Mouse (Mus musculus): Measurements from ENCODE around the gene Map3k15. TPM values are rescaled to one million over a fixed set of nuclear protein-coding genes. Genes with fewer than 3 reads are reported as not detected.

The Map3k15 gene
- polyA plus RNA-seq (2015; fragmentation: Nextera tagmentation; extraction: Ambion mirVana), result 0.49 and 0.58 TPM in 2 replicates

GRCm38 (mm10) chrX:159988002-159988960 lies at the start of gene Map3k15:
TSS of gene Map3k15 (plus strand) at chrX:159988433.
- no peaks in the 10 kb centered on the region for H3K9me3 ChIP-seq (replicated peaks; ENCODE audit: control insufficient read depth, low read length)
- peak; percentile 66; the same call in 1 of the 2 replicates for ATAC-seq (ENCODE audit: insufficient read depth, low FRiP score)
- peak within 1 kb of the TSS; percentile 82 for H3K4me2 ChIP-seq (ENCODE audit: low read depth, low read length)
- peak within 1 kb of the TSS; percentile 52 for H3K4me3 ChIP-seq (replicated peaks; ENCODE audit: low read length)
- WGBS, result 18% methylated on average over 32 of the region's 108 CpGs
- H3K27me3 ChIP-seq (ENCODE audit: control insufficient read depth, insufficient read depth, low read length), result peaks cover 16% of the 10 kb centered on the region; the same call in 1 of the 2 replicates
- H3K4me1 ChIP-seq (ENCODE audit: control insufficient read depth, insufficient read depth, low read length), result no peaks in the 10 kb centered on the region
- no peak within 1 kb of the TSS for H3K27ac ChIP-seq (ENCODE audit: low read length)
- peak within 1 kb of the TSS; percentile 65 for H3K9ac ChIP-seq (ENCODE audit: low read length)
- H3K36me3 ChIP-seq (ENCODE audit: control insufficient read depth, insufficient read depth, low read length), result no peaks in the 10 kb centered on the region

- 78% methylated on average over 2 of the region's 2 CpGs for WGBS
- no peak overlapping the region for H3K27ac ChIP-seq (ENCODE audit: low read length)
- no peaks in the 10 kb centered on the region for H3K9me3 ChIP-seq (replicated peaks; ENCODE audit: control insufficient read depth, low read length)
- no peak overlapping the region for H3K9ac ChIP-seq (ENCODE audit: low read length)
- H3K4me3 ChIP-seq (replicated peaks; ENCODE audit: low read length), result no peak overlapping the region
- no peaks in the 10 kb centered on the region for H3K4me1 ChIP-seq (ENCODE audit: control insufficient read depth, insufficient read depth, low read length)
- no peaks in the 10 kb centered on the region for H3K36me3 ChIP-seq (ENCODE audit: control insufficient read depth, insufficient read depth, low read length)
- ATAC-seq (ENCODE audit: insufficient read depth, low FRiP score), result no peak
- H3K27me3 ChIP-seq (ENCODE audit: control insufficient read depth, insufficient read depth, low read length), result no peaks in the 10 kb centered on the region
- H3K4me2 ChIP-seq (ENCODE audit: low read depth, low read length), result no peak overlapping the region
Measured at GRCm38 (mm10) chrX:159942569-159942968, 45.7 kb upstream of the Map3k15 start.

GRCm38 (mm10) chrX:159943586-159943985 lies 44.6 kb upstream of the Map3k15 start:
- no peak overlapping the region for H3K4me2 ChIP-seq (ENCODE audit: low read depth, low read length)
- no peak for ATAC-seq (ENCODE audit: insufficient read depth, low FRiP score)
- no peaks in the 10 kb centered on the region for H3K27me3 ChIP-seq (ENCODE audit: control insufficient read depth, insufficient read depth, low read length)
- H3K9ac ChIP-seq (ENCODE audit: low read length), result no peak overlapping the region
- no peak overlapping the region for H3K4me3 ChIP-seq (replicated peaks; ENCODE audit: low read length)
- no peaks in the 10 kb centered on the region for H3K36me3 ChIP-seq (ENCODE audit: control insufficient read depth, insufficient read depth, low read length)
- no peaks in the 10 kb centered on the region for H3K9me3 ChIP-seq (replicated peaks; ENCODE audit: control insufficient read depth, low read length)
- no peaks in the 10 kb centered on the region for H3K4me1 ChIP-seq (ENCODE audit: control insufficient read depth, insufficient read depth, low read length)
- 69% methylated on average over 1 of the region's 1 CpGs for WGBS
- no peak overlapping the region for H3K27ac ChIP-seq (ENCODE audit: low read length)

GRCm38 (mm10) chrX:159953546-159954429 lies 34.4 kb upstream of the Map3k15 start:
- ATAC-seq (ENCODE audit: insufficient read depth, low FRiP score), result no peak
- WGBS, result 72% methylated on average over 7 of the region's 7 CpGs
- peaks cover 4% of the 10 kb centered on the region; the same call in 1 of the 2 replicates for H3K27me3 ChIP-seq (ENCODE audit: control insufficient read depth, insufficient read depth, low read length)

GRCm38 (mm10) chrX:159954430-159954779 lies 33.8 kb upstream of the Map3k15 start:
- Histone ChIP-seq H3K27ac (ENCODE audit: low read length) (no peak overlapping the region), H3K9ac (ENCODE audit: low read length) (no peak overlapping the region), H3K4me3 (replicated peaks; ENCODE audit: low read length) (no peak overlapping the region), H3K36me3 (ENCODE audit: control insufficient read depth, insufficient read depth, low read length) (no peaks in the 10 kb centered on the region), H3K27me3 (ENCODE audit: control insufficient read depth, insufficient read depth, low read length) (peaks cover 4% of the 10 kb centered on the region; the same call in 1 of the 2 replicates), H3K4me2 (ENCODE audit: low read depth, low read length) (no peak overlapping the region), H3K4me1 (ENCODE audit: control insufficient read depth, insufficient read depth, low read length) (no peaks in the 10 kb centered on the region), H3K9me3 (replicated peaks; ENCODE audit: control insufficient read depth, low read length) (no peaks in the 10 kb centered on the region)
- no peak for ATAC-seq (ENCODE audit: insufficient read depth, low FRiP score)
- WGBS, result 67% methylated on average over 4 of the region's 4 CpGs

More at GRCm38 (mm10) chrX:159953546-159954429, 34.4 kb upstream of the Map3k15 start:
- Histone ChIP-seq H3K9ac (ENCODE audit: low read length) (no peak overlapping the region), H3K4me3 (replicated peaks; ENCODE audit: low read length) (no peak overlapping the region), H3K9me3 (replicated peaks; ENCODE audit: control insufficient read depth, low read length) (no peaks in the 10 kb centered on the region), H3K4me1 (ENCODE audit: control insufficient read depth, insufficient read depth, low read length) (no peaks in the 10 kb centered on the region), H3K36me3 (ENCODE audit: control insufficient read depth, insufficient read depth, low read length) (no peaks in the 10 kb centered on the region), H3K27ac (ENCODE audit: low read length) (no peak overlapping the region), H3K4me2 (ENCODE audit: low read depth, low read length) (no peak overlapping the region)

GRCm38 (mm10) chrX:159955433-159955832 lies 32.8 kb upstream of the Map3k15 start:
- H3K4me2 ChIP-seq (ENCODE audit: low read depth, low read length), result no peak overlapping the region
- no peaks in the 10 kb centered on the region for H3K36me3 ChIP-seq (ENCODE audit: control insufficient read depth, insufficient read depth, low read length)
- no peak overlapping the region for H3K9ac ChIP-seq (ENCODE audit: low read length)
- H3K4me1 ChIP-seq (ENCODE audit: control insufficient read depth, insufficient read depth, low read length), result no peaks in the 10 kb centered on the region
- H3K4me3 ChIP-seq (replicated peaks; ENCODE audit: low read length), result no peak overlapping the region
- WGBS, result 81% methylated on average over 6 of the region's 6 CpGs
- H3K27me3 ChIP-seq (ENCODE audit: control insufficient read depth, insufficient read depth, low read length), result peaks cover 4% of the 10 kb centered on the region; the same call in 1 of the 2 replicates
- ATAC-seq (ENCODE audit: insufficient read depth, low FRiP score), result no peak
- no peaks in the 10 kb centered on the region for H3K9me3 ChIP-seq (replicated peaks; ENCODE audit: control insufficient read depth, low read length)
- H3K27ac ChIP-seq (ENCODE audit: low read length), result no peak overlapping the region

GRCm38 (mm10) chrX:159961385-159961784 lies 26.8 kb upstream of the Map3k15 start:
- Histone ChIP-seq H3K4me2 (ENCODE audit: low read depth, low read length) (no peak overlapping the region), H3K27ac (ENCODE audit: low read length) (no peak overlapping the region), H3K9me3 (replicated peaks; ENCODE audit: control insufficient read depth, low read length) (no peaks in the 10 kb centered on the region), H3K4me1 (ENCODE audit: control insufficient read depth, insufficient read depth, low read length) (no peaks in the 10 kb centered on the region), H3K36me3 (ENCODE audit: control insufficient read depth, insufficient read depth, low read length) (no peaks in the 10 kb centered on the region), H3K9ac (ENCODE audit: low read length) (no peak overlapping the region), H3K4me3 (replicated peaks; ENCODE audit: low read length) (no peak overlapping the region), H3K27me3 (ENCODE audit: control insufficient read depth, insufficient read depth, low read length) (peaks cover 7% of the 10 kb centered on the region; the same call in 1 of the 2 replicates)
- no peak for ATAC-seq (ENCODE audit: insufficient read depth, low FRiP score)
- 85% methylated on average over 2 of the region's 2 CpGs for WGBS

GRCm38 (mm10) chrX:159963273-159963672 lies 25.0 kb upstream of the Map3k15 start:
- no peak overlapping the region for H3K4me2 ChIP-seq (ENCODE audit: low read depth, low read length)
- no peak overlapping the region for H3K4me3 ChIP-seq (replicated peaks; ENCODE audit: low read length)
- H3K36me3 ChIP-seq (ENCODE audit: control insufficient read depth, insufficient read depth, low read length), result no peaks in the 10 kb centered on the region
- 0 out of 2 replicates have a peak, but pooled peaks have one; percentile 53 for ATAC-seq (ENCODE audit: insufficient read depth, low FRiP score)
- H3K4me1 ChIP-seq (ENCODE audit: control insufficient read depth, insufficient read depth, low read length), result no peaks in the 10 kb centered on the region
- no peak overlapping the region for H3K27ac ChIP-seq (ENCODE audit: low read length)
- H3K9me3 ChIP-seq (replicated peaks; ENCODE audit: control insufficient read depth, low read length), result no peaks in the 10 kb centered on the region
- 27% methylated on average over 4 of the region's 4 CpGs for WGBS
- no peak overlapping the region for H3K9ac ChIP-seq (ENCODE audit: low read length)
- peaks cover 7% of the 10 kb centered on the region; the same call in 1 of the 2 replicates for H3K27me3 ChIP-seq (ENCODE audit: control insufficient read depth, insufficient read depth, low read length)

Data from stomach, embryonic 16.5 days (tissue).